Mouse (Mus musculus): ENCODE measurements around the gene Gmip. TPM values are rescaled to one million over a fixed set of nuclear protein-coding genes. Genes with fewer than 3 reads are reported as not detected.

Gene Gmip
- polyA plus RNA-seq (2015; fragmentation: Nextera tagmentation; extraction: Ambion mirVana): 7.5 and 7.8 TPM in 2 replicates

- peak; percentile 75 for ATAC-seq
- no peaks in the 10 kb centered on the region for H3K27me3 ChIP-seq (replicated peaks; ENCODE audit: control insufficient read depth, insufficient read depth, low read length)
- 4% methylated on average over 27 of the region's 28 CpGs for WGBS
- no peaks in the 10 kb centered on the region for H3K4me1 ChIP-seq (replicated peaks; ENCODE audit: control insufficient read depth, insufficient read depth, low read length)
- H3K4me2 ChIP-seq (replicated peaks; ENCODE audit: low read depth): peak within 1 kb of the TSS; percentile 93
- peak within 1 kb of the TSS; percentile 70 for H3K4me3 ChIP-seq (ENCODE audit: low read depth, low read length)
- H3K9ac ChIP-seq (ENCODE audit: low read depth, low read length): peak within 1 kb of the TSS; percentile 78
- TF ChIP-seq CTCF (IDR thresholded peaks at IDR 0.05; ENCODE audit: low read depth): no peak
- no peak within 1 kb of the TSS for H3K27ac ChIP-seq (ENCODE audit: low read depth, low read length)
- no peaks in the 10 kb centered on the region for H3K9me3 ChIP-seq (ENCODE audit: control insufficient read depth)
- peaks cover 56% of the 10 kb centered on the region for H3K36me3 ChIP-seq (ENCODE audit: control insufficient read depth, insufficient read depth)
Observed at GRCm38 (mm10) chr8:69808094-69808863, at the start of gene Gmip. Gmip (plus strand) TSS chr8:69808679.

GRCm38 (mm10) chr8:69761814-69762445 is 46.5 kb upstream of the Gmip start:
- no peak for ATAC-seq
- WGBS: 91% methylated on average over 4 of the region's 4 CpGs
- H3K36me3 ChIP-seq (ENCODE audit: control insufficient read depth, insufficient read depth): peaks cover 62% of the 10 kb centered on the region

DNA sequence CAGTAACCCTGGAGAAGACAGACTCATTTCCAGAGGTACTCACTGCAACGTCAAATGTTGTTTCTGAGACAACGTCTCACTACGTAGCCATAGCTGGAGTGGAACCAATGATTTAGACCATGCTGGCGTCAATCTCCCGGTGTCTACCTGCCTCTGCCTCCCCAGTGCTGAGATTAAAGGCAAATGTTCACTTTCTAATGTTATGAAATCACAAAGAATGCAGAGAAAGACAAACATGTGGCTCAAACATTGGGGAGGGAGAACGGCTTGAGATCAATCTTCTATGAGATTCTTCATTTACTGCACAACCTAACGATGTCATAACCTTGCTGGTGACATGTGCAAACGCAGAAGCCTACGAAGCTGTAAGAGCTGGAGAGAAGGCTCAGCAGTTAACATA is 37.3 kb upstream of the Gmip start:
- Histone ChIP-seq H3K27ac (ENCODE audit: low read depth, low read length) (no peak overlapping the region), H3K4me2 (replicated peaks; ENCODE audit: low read depth) (no peak overlapping the region), H3K4me3 (ENCODE audit: low read depth, low read length) (no peak overlapping the region), H3K9ac (ENCODE audit: low read depth, low read length) (no peak overlapping the region), H3K27me3 (replicated peaks; ENCODE audit: control insufficient read depth, insufficient read depth, low read length) (no peaks in the 10 kb centered on the region), H3K4me1 (replicated peaks; ENCODE audit: control insufficient read depth, insufficient read depth, low read length) (0 out of 2 replicates have a peak, but pooled peaks cover 3% of the 10 kb centered on the region), H3K9me3 (ENCODE audit: control insufficient read depth) (peaks cover 5% of the 10 kb centered on the region; the same call in 1 of the 2 replicates), H3K36me3 (ENCODE audit: control insufficient read depth, insufficient read depth) (peaks cover 32% of the 10 kb centered on the region)
- TF ChIP-seq CTCF (IDR thresholded peaks at IDR 0.05; ENCODE audit: low read depth): no peak
- ATAC-seq: no peak
- WGBS: 82% methylated on average over 9 of the region's 9 CpGs

More at GRCm38 (mm10) chr8:69761814-69762445, 46.5 kb upstream of the Gmip start:
- Histone ChIP-seq H3K27me3 (replicated peaks; ENCODE audit: control insufficient read depth, insufficient read depth, low read length) (no peaks in the 10 kb centered on the region), H3K9me3 (ENCODE audit: control insufficient read depth) (peaks cover 13% of the 10 kb centered on the region; the same call in 1 of the 2 replicates), H3K4me1 (replicated peaks; ENCODE audit: control insufficient read depth, insufficient read depth, low read length) (no peaks in the 10 kb centered on the region), H3K27ac (ENCODE audit: low read depth, low read length) (no peak overlapping the region), H3K4me3 (ENCODE audit: low read depth, low read length) (no peak overlapping the region), H3K9ac (ENCODE audit: low read depth, low read length) (no peak overlapping the region), H3K4me2 (replicated peaks; ENCODE audit: low read depth) (no peak overlapping the region)
- TF ChIP-seq CTCF (IDR thresholded peaks at IDR 0.05; ENCODE audit: low read depth): no peak

GRCm38 (mm10) chr8:69772106-69772505 is 36.4 kb upstream of the Gmip start:
- H3K27me3 ChIP-seq (replicated peaks; ENCODE audit: control insufficient read depth, insufficient read depth, low read length): no peaks in the 10 kb centered on the region
- no peak overlapping the region for H3K9ac ChIP-seq (ENCODE audit: low read depth, low read length)

GRCm38 (mm10) chr8:69774503-69775148 is 33.9 kb upstream of the Gmip start, which contains the start of gene Gm20422:
Gm20422 (minus strand) TSS chr8:69774886.
- peak; percentile 100 for ATAC-seq
- under 1% methylated on average over 41 of the region's 41 CpGs for WGBS
- H3K9me3 ChIP-seq (ENCODE audit: control insufficient read depth): no peaks in the 10 kb centered on the region
- H3K9ac ChIP-seq (ENCODE audit: low read depth, low read length): peak within 1 kb of the TSS; percentile 91
- peak within 1 kb of the TSS; percentile 59 for H3K4me2 ChIP-seq (replicated peaks; ENCODE audit: low read depth)
- H3K4me3 ChIP-seq (ENCODE audit: low read depth, low read length): peak within 1 kb of the TSS; percentile 87
- no peak for TF ChIP-seq CTCF (IDR thresholded peaks at IDR 0.05; ENCODE audit: low read depth)
- 0 out of 2 replicates have a peak, but pooled peaks cover 3% of the 10 kb centered on the region for H3K4me1 ChIP-seq (replicated peaks; ENCODE audit: control insufficient read depth, insufficient read depth, low read length)
- peak within 1 kb of the TSS; percentile 99 for H3K27ac ChIP-seq (ENCODE audit: low read depth, low read length)
- no peaks in the 10 kb centered on the region for H3K27me3 ChIP-seq (replicated peaks; ENCODE audit: control insufficient read depth, insufficient read depth, low read length)
- H3K36me3 ChIP-seq (ENCODE audit: control insufficient read depth, insufficient read depth): 0 out of 2 replicates have a peak, but pooled peaks cover under 1% of the 10 kb centered on the region

More at GRCm38 (mm10) chr8:69772106-69772505, 36.4 kb upstream of the Gmip start:
- ATAC-seq: no peak
- peaks cover 23% of the 10 kb centered on the region for H3K36me3 ChIP-seq (ENCODE audit: control insufficient read depth, insufficient read depth)
- H3K4me1 ChIP-seq (replicated peaks; ENCODE audit: control insufficient read depth, insufficient read depth, low read length): 0 out of 2 replicates have a peak, but pooled peaks cover 3% of the 10 kb centered on the region
- no peaks in the 10 kb centered on the region for H3K9me3 ChIP-seq (ENCODE audit: control insufficient read depth)
- no peak overlapping the region for H3K27ac ChIP-seq (ENCODE audit: low read depth, low read length)
- no peak for TF ChIP-seq CTCF (IDR thresholded peaks at IDR 0.05; ENCODE audit: low read depth)
- H3K4me2 ChIP-seq (replicated peaks; ENCODE audit: low read depth): no peak overlapping the region
- WGBS: 78% methylated on average over 2 of the region's 2 CpGs
- H3K4me3 ChIP-seq (ENCODE audit: low read depth, low read length): no peak overlapping the region

- WGBS: 43% methylated on average over 2 of the region's 2 CpGs
- no peak for ATAC-seq
- Histone ChIP-seq H3K36me3 (ENCODE audit: control insufficient read depth, insufficient read depth) (no peaks in the 10 kb centered on the region), H3K4me1 (replicated peaks; ENCODE audit: control insufficient read depth, insufficient read depth, low read length) (0 out of 2 replicates have a peak, but pooled peaks cover 3% of the 10 kb centered on the region), H3K4me3 (ENCODE audit: low read depth, low read length) (peak overlapping the region; percentile 87), H3K27ac (ENCODE audit: low read depth, low read length) (no peak overlapping the region), H3K9me3 (ENCODE audit: control insufficient read depth) (no peaks in the 10 kb centered on the region), H3K27me3 (replicated peaks; ENCODE audit: control insufficient read depth, insufficient read depth, low read length) (no peaks in the 10 kb centered on the region), H3K4me2 (replicated peaks; ENCODE audit: low read depth) (peak overlapping the region; percentile 59), H3K9ac (ENCODE audit: low read depth, low read length) (no peak overlapping the region)
- no peak for TF ChIP-seq CTCF (IDR thresholded peaks at IDR 0.05; ENCODE audit: low read depth)
Observed at GRCm38 (mm10) chr8:69775149-69775534, 33.3 kb upstream of the Gmip start.

All from intestine, postnatal 0 days (tissue).